Mouse (Mus musculus): ENCODE results near the gene Dmd. TPM values are rescaled to one million over a fixed set of nuclear protein-coding genes. Genes with fewer than 3 reads are reported as not detected.

The Dmd gene
- polyA plus RNA-seq (2012; ENCODE audit: insufficient read depth, low replicate concordance) = 0.10 and 1.3 TPM in 2 replicates

DNA sequence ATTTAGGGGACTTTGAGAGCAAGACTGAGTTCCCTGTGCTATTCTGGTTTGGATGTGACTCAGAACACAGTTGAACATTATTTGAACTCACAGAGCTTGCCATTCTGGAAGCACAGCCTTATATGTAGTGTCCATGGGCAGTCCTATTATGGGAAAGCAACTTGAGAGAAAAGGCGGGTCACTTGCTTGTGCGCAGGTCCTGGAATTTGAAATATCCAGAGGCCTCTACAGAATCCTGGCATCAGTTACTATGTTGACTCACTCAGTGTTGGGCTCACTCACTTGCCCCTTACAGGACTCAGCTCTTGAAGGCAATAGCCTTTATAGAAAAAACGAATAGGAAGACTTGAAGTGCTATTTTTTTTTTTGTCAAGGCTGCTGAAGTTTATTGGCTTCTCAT is at the start of gene Dmd:
Gene Dmd, plus strand, starts transcription at position 241 of the 400 bp plus-strand sequence.
- Histone ChIP-seq H3K4me3 (replicated peaks) (no peak within 1 kb of the TSS), H3K36me3 (replicated peaks; ENCODE audit: low read length) (no peaks in the 10 kb centered on the region), H3K27me3 (replicated peaks) (no peaks in the 10 kb centered on the region), H3K9me3 (no peaks in the 10 kb centered on the region), H3K4me1 (no peaks in the 10 kb centered on the region)
- TF ChIP-seq GATA1 (IDR thresholded peaks at IDR 0.05; ENCODE audit: borderline replicate concordance, low read length) = no peak
- TF ChIP-seq FLI1 (IDR thresholded peaks at IDR 0.05; ENCODE audit: low read length) = no peak

DNA sequence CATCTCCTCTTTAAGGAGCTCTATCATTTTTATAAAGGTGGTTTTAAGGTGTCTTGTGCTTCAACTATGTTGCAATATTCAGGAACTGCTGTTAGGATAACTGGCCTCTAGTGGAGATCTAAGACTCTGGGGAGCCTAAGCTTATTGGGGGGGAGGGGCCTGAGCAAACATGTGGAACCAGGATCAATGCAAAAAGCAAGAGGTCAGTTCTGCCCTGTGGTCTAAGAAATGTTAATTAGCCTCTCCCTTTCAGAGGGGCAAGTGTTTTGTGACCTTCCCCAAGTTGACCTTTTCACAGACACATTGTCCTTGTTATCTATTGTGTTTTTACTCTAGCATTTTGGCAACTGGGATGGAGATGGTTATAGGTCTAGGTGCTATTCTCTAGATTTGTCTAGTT is 47.2 kb upstream of the Dmd start:
- no peaks in the 10 kb centered on the region for H3K27me3 ChIP-seq (replicated peaks)
- TF ChIP-seq FLI1 (IDR thresholded peaks at IDR 0.05; ENCODE audit: low read length) (no peak), GATA1 (IDR thresholded peaks at IDR 0.05; ENCODE audit: borderline replicate concordance, low read length) (no peak)
- no peaks in the 10 kb centered on the region for H3K36me3 ChIP-seq (replicated peaks; ENCODE audit: low read length)
- no peaks in the 10 kb centered on the region for H3K4me1 ChIP-seq
- H3K9me3 ChIP-seq = no peaks in the 10 kb centered on the region
- H3K4me3 ChIP-seq (replicated peaks) = no peak overlapping the region

DNA sequence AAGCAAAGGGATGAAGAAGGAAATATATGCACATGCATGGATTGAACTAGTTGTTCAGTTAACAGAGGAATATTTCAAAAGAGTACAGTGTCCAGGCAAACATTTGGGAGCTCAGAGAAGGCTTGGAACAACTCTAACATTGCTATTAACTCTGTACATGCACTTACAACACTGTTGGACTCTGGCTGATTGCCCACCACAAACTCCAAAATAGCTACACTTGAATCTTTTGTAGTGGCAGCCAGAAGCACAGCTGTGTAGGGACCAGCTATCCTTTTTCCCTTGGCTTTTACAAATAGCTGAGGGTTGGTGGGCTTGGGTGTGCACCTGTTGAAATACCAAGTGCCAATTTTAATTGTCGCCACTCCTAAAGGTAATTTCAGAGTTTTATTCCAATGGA is 39.0 kb downstream of the Dmd start:
- no peaks in the 10 kb centered on the region for H3K27me3 ChIP-seq (replicated peaks)
- no peak overlapping the region for H3K4me3 ChIP-seq (replicated peaks)
- H3K4me1 ChIP-seq = no peaks in the 10 kb centered on the region
- no peaks in the 10 kb centered on the region for H3K9me3 ChIP-seq
- TF ChIP-seq FLI1 (IDR thresholded peaks at IDR 0.05; ENCODE audit: low read length) = no peak
- H3K36me3 ChIP-seq (replicated peaks; ENCODE audit: low read length) = no peaks in the 10 kb centered on the region

DNA sequence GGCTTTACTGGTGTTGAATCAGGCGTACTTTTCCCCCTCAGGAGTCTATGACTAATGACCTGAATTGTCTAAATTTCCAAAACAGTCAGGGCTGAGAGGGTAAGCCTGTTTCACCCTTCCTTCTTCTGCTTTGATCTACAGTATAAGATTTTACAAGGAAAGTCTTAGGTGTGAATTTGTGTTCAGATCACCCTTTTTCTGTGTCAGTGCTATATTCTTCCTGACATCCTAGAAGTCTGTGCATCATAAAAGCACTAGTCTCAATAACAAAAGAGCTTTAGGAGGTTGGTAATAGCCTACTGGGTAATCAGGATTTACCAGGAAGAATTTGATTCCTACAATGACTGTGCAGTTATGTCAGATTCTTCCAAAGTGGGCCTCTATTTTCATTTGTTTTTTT is 101.5 kb downstream of the Dmd start:
- no peaks in the 10 kb centered on the region for H3K4me1 ChIP-seq
- no peaks in the 10 kb centered on the region for H3K9me3 ChIP-seq
- TF ChIP-seq GATA1 (IDR thresholded peaks at IDR 0.05; ENCODE audit: borderline replicate concordance, low read length) = no peak
- no peak for TF ChIP-seq FLI1 (IDR thresholded peaks at IDR 0.05; ENCODE audit: low read length)
- H3K27me3 ChIP-seq (replicated peaks) = no peaks in the 10 kb centered on the region
- no peak overlapping the region for H3K4me3 ChIP-seq (replicated peaks)
- H3K36me3 ChIP-seq (replicated peaks; ENCODE audit: low read length) = no peaks in the 10 kb centered on the region

DNA sequence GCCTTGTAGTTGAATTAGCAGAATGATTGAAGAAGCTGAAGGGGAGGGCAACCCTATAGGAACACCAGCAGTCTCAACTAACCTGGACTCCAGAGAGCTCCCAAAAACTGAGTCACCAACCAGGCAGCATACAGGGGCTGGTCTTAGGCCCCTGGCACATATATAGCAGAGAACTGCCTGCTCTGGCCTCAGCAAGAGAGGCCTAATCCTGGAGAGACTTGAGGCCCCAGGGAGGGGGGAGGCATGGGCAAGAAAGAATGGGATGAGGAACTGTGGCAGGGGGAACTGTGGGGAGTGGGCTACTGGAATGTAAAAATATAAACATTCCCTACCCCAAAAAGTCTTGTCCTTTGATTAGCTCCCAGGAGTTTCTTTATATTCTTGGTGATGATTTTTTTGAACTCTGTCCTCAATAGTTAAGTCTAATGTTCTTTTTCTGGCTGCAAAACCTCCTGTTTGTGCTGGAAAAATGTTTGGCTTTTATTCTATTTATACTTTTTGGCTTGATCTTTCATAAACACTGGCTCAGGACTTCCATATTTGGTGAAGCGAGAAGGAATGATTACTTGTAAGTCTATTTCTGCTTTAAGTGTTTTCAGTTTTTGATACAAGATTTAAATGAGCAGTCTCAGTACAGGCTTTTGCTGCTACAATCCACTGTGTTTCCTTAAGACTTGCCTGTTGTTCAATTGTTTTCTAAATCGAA is 167.7 kb downstream of the Dmd start:
- no peak overlapping the region for H3K4me3 ChIP-seq (replicated peaks)
- TF ChIP-seq GATA1 (IDR thresholded peaks at IDR 0.05; ENCODE audit: borderline replicate concordance, low read length) (no peak), FLI1 (IDR thresholded peaks at IDR 0.05; ENCODE audit: low read length) (no peak)
- H3K4me1 ChIP-seq = no peaks in the 10 kb centered on the region
- no peaks in the 10 kb centered on the region for H3K9me3 ChIP-seq
- no peaks in the 10 kb centered on the region for H3K27me3 ChIP-seq (replicated peaks)
- no peaks in the 10 kb centered on the region for H3K36me3 ChIP-seq (replicated peaks; ENCODE audit: low read length)

DNA sequence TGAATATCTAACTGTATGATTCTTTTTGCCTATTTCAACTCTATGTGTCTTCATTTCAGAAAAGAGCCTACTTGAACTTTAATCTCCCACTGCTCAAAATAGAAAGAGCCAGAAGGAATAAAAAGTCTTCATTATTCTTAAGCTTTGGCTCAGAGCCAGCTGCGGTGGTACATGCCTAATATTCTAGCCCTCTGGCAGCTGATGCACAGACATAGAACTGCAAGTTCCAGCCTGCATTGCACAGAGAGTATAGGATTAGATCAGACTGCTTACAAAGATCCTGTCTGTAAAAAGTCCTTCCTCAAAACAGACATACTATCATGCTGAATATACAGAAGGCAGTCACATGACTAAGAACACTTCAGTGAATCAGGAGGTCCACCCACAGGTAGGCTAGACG is 168.5 kb downstream of the Dmd start:
- no peaks in the 10 kb centered on the region for H3K4me1 ChIP-seq
- no peaks in the 10 kb centered on the region for H3K36me3 ChIP-seq (replicated peaks; ENCODE audit: low read length)
- no peak overlapping the region for H3K4me3 ChIP-seq (replicated peaks)
- TF ChIP-seq FLI1 (IDR thresholded peaks at IDR 0.05; ENCODE audit: low read length) (no peak), GATA1 (IDR thresholded peaks at IDR 0.05; ENCODE audit: borderline replicate concordance, low read length) (no peak)
- no peaks in the 10 kb centered on the region for H3K9me3 ChIP-seq
- H3K27me3 ChIP-seq (replicated peaks) = no peaks in the 10 kb centered on the region

DNA sequence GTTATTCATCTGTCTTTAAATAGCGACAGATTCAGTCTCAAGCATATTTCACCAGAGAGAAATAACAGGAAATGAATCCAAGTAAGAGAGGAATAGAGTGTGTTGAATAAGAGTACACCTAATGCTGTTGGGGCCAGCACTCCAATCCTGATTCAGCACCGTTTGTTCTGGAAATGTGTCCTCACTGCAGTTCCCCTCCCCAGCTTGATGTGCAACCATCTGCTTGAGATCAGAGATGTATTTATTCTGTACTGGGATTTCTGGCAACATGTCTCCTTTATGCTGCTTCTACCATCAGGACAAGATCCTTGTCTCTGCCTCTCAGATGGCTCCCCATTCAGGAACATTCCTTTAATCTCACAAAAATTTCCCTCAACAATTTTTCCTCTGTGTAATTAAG is 271.9 kb downstream of the Dmd start:
- no peaks in the 10 kb centered on the region for H3K27me3 ChIP-seq (replicated peaks)
- no peak overlapping the region for H3K4me3 ChIP-seq (replicated peaks)
- TF ChIP-seq FLI1 (IDR thresholded peaks at IDR 0.05; ENCODE audit: low read length) (no peak), GATA1 (IDR thresholded peaks at IDR 0.05; ENCODE audit: borderline replicate concordance, low read length) (no peak)
- no peaks in the 10 kb centered on the region for H3K9me3 ChIP-seq
- no peaks in the 10 kb centered on the region for H3K4me1 ChIP-seq
- H3K36me3 ChIP-seq (replicated peaks; ENCODE audit: low read length) = no peaks in the 10 kb centered on the region

DNA sequence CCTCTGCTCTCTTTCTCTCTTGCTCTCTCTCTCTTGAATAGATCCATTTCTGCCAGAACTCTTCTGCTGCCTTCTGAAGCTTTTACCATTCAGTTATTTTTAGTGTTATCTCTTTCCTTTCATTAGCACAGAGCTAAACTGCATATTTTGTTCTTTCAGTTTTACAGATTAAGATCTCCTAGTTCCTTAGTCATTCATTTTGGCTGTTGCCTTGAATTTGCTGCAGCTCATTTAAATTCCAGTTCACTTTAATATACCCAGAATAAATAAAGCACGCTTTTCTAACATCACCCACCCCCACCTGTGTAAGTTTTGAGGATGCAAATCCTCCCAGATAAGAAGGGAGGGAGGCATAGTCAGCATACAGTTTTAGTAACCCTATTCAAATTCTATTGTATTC is 272.4 kb downstream of the Dmd start:
- Histone ChIP-seq H3K4me1 (no peaks in the 10 kb centered on the region), H3K9me3 (no peaks in the 10 kb centered on the region), H3K4me3 (replicated peaks) (no peak overlapping the region), H3K36me3 (replicated peaks; ENCODE audit: low read length) (no peaks in the 10 kb centered on the region), H3K27me3 (replicated peaks) (no peaks in the 10 kb centered on the region)
- TF ChIP-seq GATA1 (IDR thresholded peaks at IDR 0.05; ENCODE audit: borderline replicate concordance, low read length) (no peak), FLI1 (IDR thresholded peaks at IDR 0.05; ENCODE audit: low read length) (no peak)

DNA sequence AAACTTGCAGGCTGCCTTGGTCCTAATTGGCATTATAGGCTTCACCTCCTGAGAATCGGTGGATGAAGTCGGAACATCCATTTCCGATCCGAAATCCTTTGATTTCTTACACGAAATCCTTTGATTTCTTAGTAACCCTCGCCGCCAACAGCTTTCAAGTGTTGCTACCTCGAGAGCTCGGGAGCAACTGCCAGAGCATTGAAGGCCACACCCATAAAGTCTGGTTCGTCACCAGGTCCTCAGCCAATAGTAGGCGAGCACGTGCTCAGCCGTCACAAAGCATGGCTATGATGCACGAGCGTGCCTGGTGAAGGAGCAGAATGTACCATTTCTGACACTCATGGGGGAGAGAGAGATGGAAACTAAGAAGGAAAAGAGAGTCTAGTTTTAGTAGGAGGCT is 538.9 kb downstream of the Dmd start, which contains the start of gene Tsga8:
Gene Tsga8, minus strand, starts transcription at position 327 of the 400 bp plus-strand sequence.
- H3K27me3 ChIP-seq (replicated peaks) = no peaks in the 10 kb centered on the region
- no peaks in the 10 kb centered on the region for H3K36me3 ChIP-seq (replicated peaks; ENCODE audit: low read length)

DNA sequence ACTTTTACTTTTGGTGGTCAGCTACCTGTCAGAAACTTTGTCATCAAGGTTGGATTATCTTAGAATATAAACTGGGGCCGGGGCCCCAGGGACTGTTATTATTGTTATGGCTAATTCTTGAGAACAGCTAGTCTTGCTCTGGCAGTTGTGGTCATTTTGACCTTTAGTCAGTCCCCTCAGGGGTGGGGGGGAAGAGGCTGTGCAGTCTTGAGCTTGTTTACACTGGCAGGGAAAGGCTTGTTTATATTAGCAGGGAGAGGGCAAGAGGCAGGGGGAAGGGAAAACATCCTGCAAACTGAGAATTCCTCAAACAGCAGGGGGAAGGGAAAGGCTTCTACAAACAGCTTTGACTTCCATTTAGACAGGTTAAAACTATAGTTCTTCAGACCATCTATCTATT is 726.3 kb downstream of the Dmd start:
- Histone ChIP-seq H3K27me3 (replicated peaks) (no peaks in the 10 kb centered on the region), H3K9me3 (no peaks in the 10 kb centered on the region), H3K4me3 (replicated peaks) (no peak overlapping the region), H3K4me1 (no peaks in the 10 kb centered on the region), H3K36me3 (replicated peaks; ENCODE audit: low read length) (no peaks in the 10 kb centered on the region)
- TF ChIP-seq GATA1 (IDR thresholded peaks at IDR 0.05; ENCODE audit: borderline replicate concordance, low read length) (no peak), FLI1 (IDR thresholded peaks at IDR 0.05; ENCODE audit: low read length) (no peak)

More for the DNA sequence above, 538.9 kb downstream of the Dmd start, which contains the start of gene Tsga8:
- H3K9me3 ChIP-seq = peaks cover 10% of the 10 kb centered on the region; the same call in 1 of the 2 replicates
- no peak for TF ChIP-seq FLI1 (IDR thresholded peaks at IDR 0.05; ENCODE audit: low read length)
- TF ChIP-seq GATA1 (IDR thresholded peaks at IDR 0.05; ENCODE audit: borderline replicate concordance, low read length) = no peak
- H3K4me1 ChIP-seq = no peaks in the 10 kb centered on the region
- no peak within 1 kb of the TSS for H3K4me3 ChIP-seq (replicated peaks)
